Mouse (Mus musculus) gastrocnemius, postnatal 4 days (tissue): ENCODE measurements around the gene Atp1b3. TPM values are rescaled to one million over a fixed set of nuclear protein-coding genes. Genes with fewer than 3 reads are reported as not detected.
A peak's percentile ranks its signal among the peaks of the same experiment; 100 is the strongest.
"Not testable (repeated sequence)": the region's sequence is repeated elsewhere in the genome, so short reads cannot be mapped to it uniquely, and the experiment has no call there.

Experiments
- DNase-seq, 2 experiments: peaks; one replicate each; pipeline ENCODE4 v3.0.0; 2021 to 2022; ENCODE audit warnings: low spot score in 2 of 2, mixed read lengths in 2 of 2
- total RNA-seq, 2 experiments: library from RNA; stranded (reverse); gene quantifications; 2 replicates each; pipeline ENCODE4 v1.2.3; 2021

The Atp1b3 gene
- total RNA-seq, 2 experiments from 2014 or later, result 76.5 to 84.8 TPM

DNA sequence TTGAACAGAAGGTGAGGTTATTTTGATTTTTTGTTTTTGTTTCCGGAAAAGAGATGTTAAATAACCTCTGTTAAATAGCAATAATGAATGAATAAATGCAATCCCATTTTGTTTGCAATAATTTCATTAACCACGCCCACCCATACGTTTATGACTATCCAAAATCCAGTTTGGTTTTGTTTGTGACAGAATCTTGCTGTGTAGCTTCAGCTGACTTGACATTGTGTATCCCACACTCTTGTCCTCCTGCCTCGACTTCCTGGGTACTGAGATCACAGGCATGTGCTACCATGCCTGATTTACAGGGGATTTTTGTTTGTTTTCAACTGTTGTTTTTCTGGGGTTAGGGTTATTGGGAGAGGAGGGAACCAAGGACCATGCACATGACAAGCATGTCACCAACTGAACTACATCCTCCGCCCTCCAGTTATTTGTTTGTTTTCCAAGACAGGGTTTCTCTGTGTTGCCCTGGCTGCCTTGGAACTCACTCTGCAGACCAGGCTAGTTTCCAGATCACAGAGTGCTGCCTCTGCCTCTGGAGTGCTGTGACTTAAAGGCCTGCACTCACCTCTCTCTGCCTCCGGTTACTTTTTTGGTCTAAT, 1.1 kb upstream of the Atp1b3 start:
- no peak for DNase-seq

- DNase-seq, result peak; percentile 55 to 70
These were observed 581 bp downstream of the Atp1b3 start for GRCm38 (mm10) chr9:96363581-96364140.

GRCm38 (mm10) chr9:96360056-96360455, 4.2 kb downstream of the Atp1b3 start:
- DNase-seq, result no peak

DNA sequence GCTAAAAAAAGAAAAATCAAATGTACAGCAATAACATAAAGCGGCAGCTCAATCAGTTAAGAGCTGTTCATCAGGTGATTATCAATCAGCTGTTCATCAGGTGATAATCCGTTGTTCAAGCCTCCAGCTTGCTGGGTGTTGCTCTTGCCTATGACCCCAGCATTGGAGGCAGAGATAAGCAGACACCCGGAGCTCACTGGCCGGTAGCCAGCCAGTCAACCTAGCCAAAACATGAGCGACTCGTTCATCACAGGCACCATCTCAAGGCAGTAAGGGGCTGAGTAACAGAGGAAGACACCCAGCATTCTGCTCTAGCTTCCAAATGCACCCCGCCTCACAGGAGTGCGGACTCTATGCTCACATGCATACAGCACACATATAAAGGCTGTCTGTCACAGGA, 10.4 kb downstream of the Atp1b3 start:
- DNase-seq, result no peak

- no peak for DNase-seq
These were observed 11.0 kb downstream of the Atp1b3 start for GRCm38 (mm10) chr9:96353121-96353769.

- not testable (repeated sequence) for DNase-seq
These were observed 12.5 kb downstream of the Atp1b3 start for GRCm38 (mm10) chr9:96351771-96352170.

DNA sequence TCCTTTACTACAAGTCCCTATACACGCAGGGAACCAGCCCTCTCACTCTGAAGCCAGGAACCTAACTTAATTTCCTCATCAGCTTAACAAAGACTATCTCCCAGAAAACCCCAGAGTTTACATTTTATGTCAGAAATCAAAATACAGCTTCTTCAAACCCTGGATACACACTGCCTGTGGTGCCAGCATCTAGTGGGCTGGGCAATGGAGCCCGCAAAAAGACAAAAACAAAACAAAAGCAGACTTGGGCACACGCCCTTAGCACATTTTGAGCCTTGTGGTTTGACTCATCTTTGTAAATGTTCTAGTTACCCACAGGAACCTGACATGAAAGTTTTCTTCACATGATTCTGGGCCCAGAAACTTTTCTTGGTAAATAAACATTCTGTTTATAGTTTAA, 13.8 kb downstream of the Atp1b3 start:
- DNase-seq, result no peak

DNA sequence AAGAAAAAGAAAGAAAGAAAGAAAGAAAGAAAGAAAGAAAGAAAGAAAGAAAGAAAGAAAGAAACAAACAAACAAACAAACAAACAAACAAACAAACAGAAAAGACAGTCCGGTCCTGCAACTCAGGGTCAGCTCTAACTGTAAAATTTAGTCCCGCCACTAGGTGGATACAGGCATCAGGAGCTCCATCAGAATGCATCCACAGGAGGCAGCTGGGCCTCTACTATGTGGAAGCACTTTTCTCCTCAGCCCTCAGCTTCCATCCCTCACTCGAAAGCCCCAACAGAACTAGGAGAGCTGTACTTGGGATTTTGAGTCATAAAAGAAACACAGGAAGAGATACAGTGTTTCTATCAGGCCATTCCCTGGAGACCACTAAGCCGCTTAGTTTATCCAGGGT, 14.2 kb downstream of the Atp1b3 start:
- DNase-seq, result peak in 1 of 2 experiments; percentile 61

GRCm38 (mm10) chr9:96348885-96349284, 15.4 kb downstream of the Atp1b3 start:
- no peak for DNase-seq

- DNase-seq, result no peak
These were observed 18.5 kb downstream of the Atp1b3 start for GRCm38 (mm10) chr9:96345750-96346149.

GRCm38 (mm10) chr9:96331146-96331545, 33.1 kb downstream of the Atp1b3 start:
- DNase-seq, result no peak

GRCm38 (mm10) chr9:96328226-96328625, 36.0 kb downstream of the Atp1b3 start:
- DNase-seq, result no peak

DNA sequence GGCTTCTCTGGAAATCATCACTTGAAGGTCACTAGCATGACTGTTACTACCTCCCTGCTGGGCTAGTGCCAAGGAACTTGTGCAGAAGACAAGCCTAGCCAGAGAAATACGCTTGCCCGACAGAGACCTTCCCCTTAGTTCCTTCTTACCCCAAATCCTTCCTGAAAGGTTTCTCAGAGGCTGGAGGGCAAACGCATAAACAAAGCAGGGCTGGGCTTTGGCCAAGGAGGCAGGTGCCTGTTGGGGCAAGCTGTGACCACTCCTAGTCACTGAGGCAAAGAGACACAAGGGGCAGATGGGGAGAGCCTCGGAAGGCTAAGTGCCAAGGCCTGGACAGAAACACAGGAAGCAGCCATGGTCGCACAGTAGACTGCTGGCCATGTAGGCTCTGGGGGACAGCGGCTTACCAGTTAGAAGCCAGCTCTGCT, 37.7 kb downstream of the Atp1b3 start:
- DNase-seq, result no peak

DNA sequence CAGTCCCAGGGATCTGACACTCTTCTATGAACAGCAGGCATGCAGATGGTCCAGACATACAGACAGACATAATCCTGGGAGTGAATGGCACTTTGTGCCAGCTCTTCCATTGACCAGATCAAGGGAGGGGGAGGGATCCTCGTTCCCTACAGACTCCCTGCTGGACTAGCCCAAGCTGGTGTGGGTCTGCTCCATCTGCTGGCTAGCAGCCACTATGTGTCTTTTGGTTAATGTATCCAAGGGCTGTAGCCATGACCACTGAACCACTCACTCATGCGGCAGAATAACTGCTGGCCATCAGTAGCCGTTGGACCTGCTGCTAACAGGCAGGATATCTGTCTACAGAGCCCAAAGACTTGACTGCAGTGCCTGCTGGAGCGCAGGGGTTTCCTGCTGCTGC, 39.7 kb downstream of the Atp1b3 start:
- no peak for DNase-seq

GRCm38 (mm10) chr9:96322411-96323152, 41.7 kb downstream of the Atp1b3 start:
- DNase-seq, result no peak

DNA sequence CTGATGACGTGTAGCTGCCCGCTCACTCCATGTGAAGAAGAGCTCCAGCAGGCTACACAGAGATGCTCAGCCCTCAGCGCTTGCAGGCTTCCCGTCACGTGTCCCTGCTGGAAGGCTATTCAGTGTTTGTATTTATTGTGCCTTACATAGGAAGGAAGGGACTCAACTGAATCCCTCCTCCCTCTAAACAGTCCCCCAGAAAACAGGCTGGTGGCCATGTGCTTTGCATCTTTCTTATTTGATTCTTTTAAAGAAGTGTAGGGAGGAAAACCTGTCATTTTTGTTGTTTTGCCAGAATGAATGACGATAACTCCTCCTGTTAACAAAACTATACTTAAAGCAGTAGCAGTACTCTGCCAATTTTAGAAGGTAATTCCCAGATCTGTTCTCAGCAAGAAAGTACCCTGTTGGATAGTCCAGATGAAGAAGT, 43.7 kb downstream of the Atp1b3 start:
- DNase-seq, result no peak

DNA sequence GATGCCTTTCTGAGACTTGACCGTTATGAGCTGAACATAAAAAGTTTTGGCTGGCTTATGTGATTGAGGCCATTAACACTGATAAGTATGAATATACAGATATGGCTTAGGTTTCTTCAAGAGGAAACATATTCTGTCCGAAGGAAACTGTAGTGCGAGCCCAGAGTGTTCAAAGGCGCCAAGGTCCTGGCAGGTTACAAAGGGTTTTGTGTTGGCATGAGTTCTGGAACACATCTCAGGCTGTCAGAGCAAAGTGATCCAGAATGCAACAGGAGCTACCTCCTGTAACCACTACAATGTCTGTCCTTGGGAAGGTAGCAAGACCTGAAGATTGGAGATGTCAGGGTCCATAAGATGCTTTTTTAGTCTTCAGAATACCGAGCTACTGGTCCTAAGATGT, 44.9 kb downstream of the Atp1b3 start:
- no peak for DNase-seq

- no peak for DNase-seq
These were observed 52.2 kb downstream of the Atp1b3 start for GRCm38 (mm10) chr9:96312074-96312473.

- no peak for DNase-seq
These were observed 55.4 kb downstream of the Atp1b3 start for GRCm38 (mm10) chr9:96308816-96309215.

- no peak for DNase-seq
These were observed 64.8 kb downstream of the Atp1b3 start for GRCm38 (mm10) chr9:96299324-96300008.

DNA sequence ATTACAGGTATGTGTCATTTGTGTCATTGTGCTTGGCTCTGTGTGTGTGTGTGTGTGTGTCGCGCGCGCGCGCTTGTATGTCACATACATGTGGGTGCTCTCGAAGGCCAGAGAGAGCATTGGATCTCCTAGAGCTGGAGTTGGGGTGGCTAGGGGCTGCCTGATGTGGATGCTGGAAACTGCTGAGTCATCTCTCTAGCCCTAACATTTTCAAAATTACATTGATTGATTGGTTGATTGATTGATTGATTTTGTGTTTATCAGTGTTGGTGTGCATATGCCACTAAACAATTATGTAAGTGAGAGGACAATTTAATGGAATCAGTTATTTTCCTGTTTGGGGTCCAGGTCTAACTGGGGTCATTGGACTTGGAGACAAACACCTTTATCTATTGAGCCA, 72.1 kb downstream of the Atp1b3 start:
- DNase-seq, result no peak
